Mouse (Mus musculus) cerebellum, adult (tissue): ENCODE measurements around the gene Fezf2.

ENCODE experiments used
- ATAC-seq: cut with Nextera tagmentation; 2 replicates; pipeline ENCODE4 v1.9.2; 2017; ENCODE audit warnings: mild to moderate bottlenecking, moderate library complexity, mixed read lengths; ENCODE audit not compliant: insufficient number of reproducible peaks, low FRiP score, low TSS enrichment

The Fezf2 gene

GRCm38 (mm10) chr14:12348089-12348488 lies at the start of gene Fezf2:
TSS of gene Fezf2 (minus strand) at chr14:12348189.
- no peak for ATAC-seq

GRCm38 (mm10) chr14:12397561-12397960 lies 49.6 kb upstream of the Fezf2 start:
- ATAC-seq: no peak

GRCm38 (mm10) chr14:12394318-12394717 lies 46.3 kb upstream of the Fezf2 start:
- no peak for ATAC-seq

GRCm38 (mm10) chr14:12393271-12393861 lies 45.4 kb upstream of the Fezf2 start:
- peak; percentile 67 for ATAC-seq

- no peak for ATAC-seq
Measured at GRCm38 (mm10) chr14:12391167-12391566, 43.2 kb upstream of the Fezf2 start.

- peak; percentile 77 for ATAC-seq
Measured at GRCm38 (mm10) chr14:12388806-12389436, 40.9 kb upstream of the Fezf2 start.

- ATAC-seq: no peak
Measured at GRCm38 (mm10) chr14:12388192-12388795, 40.3 kb upstream of the Fezf2 start.

GRCm38 (mm10) chr14:12387176-12387575 lies 39.2 kb upstream of the Fezf2 start:
- ATAC-seq: no peak

GRCm38 (mm10) chr14:12377883-12378282 lies 29.9 kb upstream of the Fezf2 start:
- ATAC-seq: no peak

GRCm38 (mm10) chr14:12377289-12377688 lies 29.3 kb upstream of the Fezf2 start:
- ATAC-seq: no peak

GRCm38 (mm10) chr14:12375451-12375850 lies 27.5 kb upstream of the Fezf2 start:
- no peak for ATAC-seq

- no peak for ATAC-seq
Measured at GRCm38 (mm10) chr14:12350271-12350916, 2.4 kb upstream of the Fezf2 start.

- no peak for ATAC-seq
Measured at GRCm38 (mm10) chr14:12349334-12350090, 1.5 kb upstream of the Fezf2 start.

- no peak for ATAC-seq
Measured at GRCm38 (mm10) chr14:12346865-12347600, 956 bp downstream of the Fezf2 start.

- no peak for ATAC-seq
Measured at GRCm38 (mm10) chr14:12346011-12346864, 1.8 kb downstream of the Fezf2 start.

GRCm38 (mm10) chr14:12345241-12345921 lies 2.6 kb downstream of the Fezf2 start:
- ATAC-seq: no peak

- no peak for ATAC-seq
Measured at GRCm38 (mm10) chr14:12344746-12345240, 3.2 kb downstream of the Fezf2 start.

- no peak for ATAC-seq
Measured at GRCm38 (mm10) chr14:12344061-12344745, 3.8 kb downstream of the Fezf2 start.
